Mouse (Mus musculus) cerebellum, postnatal 36 days (tissue): Measurements from ENCODE around the gene Olfr259.

ENCODE experiments used
- DNase-seq, 2 experiments: peaks; one replicate each; pipeline ENCODE4 v3.0.0; 2021 to 2022; ENCODE audit warnings: mixed read lengths in 2 of 2

Gene Olfr259

DNA sequence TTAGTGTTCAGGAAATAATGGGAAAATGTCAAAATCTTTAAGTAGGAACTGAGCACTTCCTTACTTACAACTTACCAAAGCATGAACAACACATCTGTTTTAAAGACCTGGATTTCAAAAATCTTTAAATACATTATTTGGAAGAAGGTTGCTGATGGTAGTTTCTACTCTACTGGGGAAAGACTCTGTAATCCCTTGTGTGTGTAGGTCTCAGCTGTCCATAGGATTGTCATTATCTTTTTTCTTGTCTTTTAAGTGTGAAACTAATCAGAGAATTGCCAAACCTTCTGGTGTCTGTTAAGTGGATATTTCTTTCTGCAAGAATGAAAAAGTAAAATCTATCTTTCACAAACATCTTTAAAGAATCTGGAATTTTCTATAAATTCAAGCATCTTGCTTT, at the start of gene Olfr259:
Gene Olfr259 (minus strand): TSS at position 101 of the 400 bp plus-strand sequence.
- no peak for DNase-seq

DNA sequence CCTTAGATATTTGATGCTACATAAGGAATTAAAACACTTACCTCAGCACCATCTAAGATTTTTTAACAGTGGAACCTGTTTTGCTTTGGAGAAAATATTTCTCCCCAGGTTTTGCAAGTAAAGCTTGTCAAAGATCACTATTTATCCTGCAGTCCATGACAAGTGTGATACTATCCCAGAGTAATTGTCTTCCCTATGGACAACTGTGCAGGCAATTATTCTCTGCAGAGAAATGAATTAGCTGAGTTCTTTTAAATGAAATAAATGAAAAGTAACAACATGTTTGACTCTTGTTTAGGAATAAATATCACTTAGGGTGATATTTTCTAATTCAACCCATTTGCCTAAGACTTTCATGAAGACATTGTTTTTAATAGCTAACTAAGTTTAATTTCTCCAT, 38.2 kb upstream of the Olfr259 start, which contains the start of gene Olfr1111:
Gene Olfr1111 (minus strand): TSS at position 101 of the 400 bp plus-strand sequence.
- DNase-seq, result no peak

- no peak for DNase-seq
Observed at GRCm38 (mm10) chr2:87140200-87140599, 25.8 kb upstream of the Olfr259 start, which contains the start of gene Olfr1110. Olfr1110 (minus strand) TSS chr2:87140300.

DNA sequence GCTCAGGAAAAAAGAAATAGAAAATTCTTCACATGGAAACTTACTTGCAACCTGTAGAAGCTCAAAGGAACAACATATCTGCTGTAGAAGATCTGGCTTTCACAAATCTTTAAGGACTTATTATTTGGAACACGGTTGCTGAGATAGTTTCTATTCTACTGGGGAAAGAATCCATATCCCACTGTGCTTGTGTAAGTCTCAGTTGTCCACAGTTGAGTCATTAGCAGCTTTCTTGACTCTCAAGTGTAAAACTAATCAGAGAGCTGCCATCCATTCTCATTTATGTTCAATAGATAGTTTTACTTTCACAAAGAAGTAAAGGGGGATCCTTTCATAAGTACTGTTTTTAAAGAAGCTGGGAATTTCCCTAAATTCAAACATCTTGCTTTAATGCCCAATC, 18.5 kb downstream of the Olfr259 start, which contains the start of gene Olfr1109:
Gene Olfr1109 (minus strand): TSS at position 101 of the 400 bp plus-strand sequence.
- no peak for DNase-seq

GRCm38 (mm10) chr2:87075717-87076116, 38.6 kb downstream of the Olfr259 start, which contains the start of gene Olfr1107:
Olfr1107 (minus strand) TSS chr2:87075817.
- no peak for DNase-seq
